Mouse (Mus musculus) bone marrow, adult 2 months (tissue): Measurements from ENCODE around the gene Mthfd2l.

Experiments used
- CTCF ChIP-seq: fragments of 200-500 bp; IDR thresholded peaks from 2 replicates; pipeline ENCODE4 v1.5.1; 2011; ENCODE audit warnings: low read length, control low read depth; ENCODE audit not compliant: control insufficient read depth, insufficient read depth
- POLR2A ChIP-seq: fragments of 200-500 bp; IDR thresholded peaks from 2 replicates; pipeline ENCODE4 v1.6.1; 2011; ENCODE audit warnings: low read depth, mild to moderate bottlenecking, control low read depth, low read length, borderline replicate concordance; ENCODE audit not compliant: control insufficient read depth

GRCm38 (mm10) chr5:91037756-91038155 is 106.8 kb downstream of the Mthfd2l start:
- TF ChIP-seq CTCF (no peak), POLR2A (no peak)
